Mouse (Mus musculus) MEL (cell line): Measurements from ENCODE around the gene She. TPM values are rescaled to one million over a fixed set of nuclear protein-coding genes. Genes with fewer than 3 reads are reported as not detected.
A peak's percentile ranks its signal among the peaks of the same experiment; 100 is the strongest.

Experiments
- DNase-seq: peaks from one replicate; pipeline ENCODE4 v3.0.0; 2011; ENCODE audit warnings: low read depth, low spot score
- H3K27ac ChIP-seq: 2 replicates; pipeline ENCODE4 v1.5.1; 2012; ENCODE audit warnings: low read depth, mild to moderate bottlenecking, control low read depth, low read length, moderate library complexity; ENCODE audit not compliant: control insufficient read depth
- H3K27me3 ChIP-seq, 2 experiments: fragments of 150-350 bp in 1 of 2; sonication (generic) in 1 of 2; 2 replicates each; pipeline ENCODE4 v1.6.1; 2012; ENCODE audit warnings: low read length in 2 of 2, mild to moderate bottlenecking in 2 of 2, improper control_type of control experiment in 1 of 2, moderate library complexity in 1 of 2; ENCODE audit not compliant: insufficient read depth in 2 of 2, control insufficient read depth in 1 of 2
- H3K36me3 ChIP-seq, 2 experiments: 2 replicates each; pipeline ENCODE4 v1.6.1; 2012 to 2014; ENCODE audit warnings: low read length in 2 of 2, improper control_type of control experiment in 1 of 2, inconsistent platforms in 1 of 2, mild to moderate bottlenecking in 1 of 2; ENCODE audit not compliant: insufficient read depth in 2 of 2, control insufficient read depth in 1 of 2
- H3K4me1 ChIP-seq, 2 experiments: fragments of 150-350 bp in 1 of 2; sonication (generic) in 1 of 2; 2 replicates each; pipeline ENCODE4 v1.6.1; 2012; ENCODE audit warnings: low read length in 2 of 2, improper control_type of control experiment in 1 of 2, mild to moderate bottlenecking in 1 of 2; ENCODE audit not compliant: insufficient read depth in 2 of 2, control insufficient read depth in 1 of 2
- H3K4me3 ChIP-seq, 2 experiments: fragments of 150-350 bp in 1 of 2; sonication (generic) in 1 of 2; 2 replicates each; pipeline ENCODE4 v1.5.1; 2012; ENCODE audit warnings: low read depth in 2 of 2, low read length in 2 of 2, mild to moderate bottlenecking in 2 of 2, moderate library complexity in 2 of 2, control low read depth in 1 of 2, improper control_type of control experiment in 1 of 2; ENCODE audit not compliant: control insufficient read depth in 1 of 2, insufficient read depth in 1 of 2
- H3K79me2 ChIP-seq: 2 replicates; pipeline ENCODE4 v1.6.1; 2012; ENCODE audit warnings: mild to moderate bottlenecking, low read length, moderate library complexity; ENCODE audit not compliant: control insufficient read depth, poor library complexity, insufficient read depth
- H3K9ac ChIP-seq: 2 replicates; pipeline ENCODE4 v1.6.1; 2012; ENCODE audit warnings: low read depth, mild to moderate bottlenecking, control low read depth, low read length, moderate library complexity; ENCODE audit not compliant: control insufficient read depth, poor library complexity, severe bottlenecking
- H3K9me3 ChIP-seq: fragments of 150-350 bp; sonication (generic); replicated peaks from 2 replicates; pipeline ENCODE4 v1.6.1; 2012; ENCODE audit warnings: mild to moderate bottlenecking, low read length, improper control_type of control experiment, moderate library complexity; ENCODE audit not compliant: insufficient read depth
- BHLHE40 ChIP-seq: IDR thresholded peaks from 2 replicates; pipeline ENCODE4 v1.6.1; 2012; ENCODE audit warnings: low read depth, mild to moderate bottlenecking, inconsistent platforms, low read length, improper control_type of control experiment, borderline replicate concordance
- CHD1 ChIP-seq: IDR thresholded peaks from 2 replicates; pipeline ENCODE4 v1.6.1; 2012; ENCODE audit warnings: low read depth, mild to moderate bottlenecking, inconsistent platforms, low read length, improper control_type of control experiment
- CHD2 ChIP-seq: IDR thresholded peaks from 2 replicates; pipeline ENCODE4 v1.6.1; 2011; ENCODE audit warnings: low read length, improper control_type of control experiment
- CTCF ChIP-seq, 3 experiments: IDR thresholded peaks in 2 of 3; conservative IDR thresholded peaks in 1 of 3; 2 replicates each; pipeline ENCODE4 v1.5.1; 2011 to 2012; ENCODE audit warnings: low read length in 3 of 3, low read depth in 2 of 3, mild to moderate bottlenecking in 2 of 3, improper control_type of control experiment in 1 of 3, inconsistent platforms in 1 of 3, mixed read lengths in 1 of 3, moderate library complexity in 1 of 3; ENCODE audit not compliant: control insufficient read depth in 1 of 3, insufficient read depth in 1 of 3, poor library complexity in 1 of 3, severe bottlenecking in 1 of 3
- E2F4 ChIP-seq: IDR thresholded peaks from 2 replicates; pipeline ENCODE4 v1.6.1; 2011; ENCODE audit warnings: low read depth, low read length, improper control_type of control experiment, borderline replicate concordance
- ELF1 ChIP-seq: IDR thresholded peaks from 2 replicates; pipeline ENCODE4 v1.6.1; 2014; ENCODE audit warnings: low read depth, mild to moderate bottlenecking, inconsistent platforms, low read length, improper control_type of control experiment, moderate library complexity
- ETS1 ChIP-seq: IDR thresholded peaks from 2 replicates; pipeline ENCODE4 v1.6.1; 2012; ENCODE audit warnings: low read depth, mild to moderate bottlenecking, inconsistent platforms, low read length, improper control_type of control experiment, moderate library complexity
- GATA1 ChIP-seq: IDR thresholded peaks from 2 replicates; pipeline ENCODE4 v1.6.1; 2011; ENCODE audit warnings: low read depth, low read length, improper control_type of control experiment
- KAT2A ChIP-seq: conservative IDR thresholded peaks from 2 replicates; pipeline ENCODE4 v1.6.1; 2012; ENCODE audit warnings: low read depth, low read length, improper control_type of control experiment, inconsistent platforms
- MAFK ChIP-seq: IDR thresholded peaks from 2 replicates; pipeline ENCODE4 v1.6.1; 2011; ENCODE audit warnings: low read depth, mild to moderate bottlenecking, low read length, improper control_type of control experiment, borderline replicate concordance
- MAX ChIP-seq: IDR thresholded peaks from 2 replicates; pipeline ENCODE4 v1.6.1; 2011; ENCODE audit warnings: low read length, improper control_type of control experiment
- MAZ ChIP-seq: IDR thresholded peaks from 2 replicates; pipeline ENCODE4 v1.6.1; 2012; ENCODE audit warnings: low read depth, mild to moderate bottlenecking, inconsistent platforms, low read length, improper control_type of control experiment
- MEF2A ChIP-seq: IDR thresholded peaks from 2 replicates; pipeline ENCODE4 v1.6.1; 2014; ENCODE audit warnings: low read depth, mild to moderate bottlenecking, inconsistent platforms, low read length, improper control_type of control experiment; ENCODE audit not compliant: poor library complexity, insufficient replicate concordance, severe bottlenecking; ENCODE audit errors: extremely low read depth
- MXI1 ChIP-seq: IDR thresholded peaks from 2 replicates; pipeline ENCODE4 v1.6.1; 2011; ENCODE audit warnings: mild to moderate bottlenecking, low read depth, low read length, improper control_type of control experiment
- MYB ChIP-seq: IDR thresholded peaks from 2 replicates; pipeline ENCODE4 v1.6.1; 2011; ENCODE audit warnings: mild to moderate bottlenecking, low read depth, low read length, improper control_type of control experiment
- MYC ChIP-seq: IDR thresholded peaks from 2 replicates; pipeline ENCODE4 v1.6.1; 2011; ENCODE audit warnings: low read depth, mild to moderate bottlenecking, low read length, improper control_type of control experiment, moderate library complexity
- NELFE ChIP-seq: IDR thresholded peaks from 2 replicates; pipeline ENCODE4 v1.6.1; 2011; ENCODE audit warnings: low read depth, low read length, improper control_type of control experiment
- NRF1 ChIP-seq: IDR thresholded peaks from 2 replicates; pipeline ENCODE4 v1.6.1; 2014; ENCODE audit warnings: low read depth, mild to moderate bottlenecking, inconsistent platforms, low read length, improper control_type of control experiment, moderate library complexity; ENCODE audit not compliant: poor library complexity, insufficient read depth, severe bottlenecking
- POLR2AphosphoS2 ChIP-seq: IDR thresholded peaks from 2 replicates; pipeline ENCODE4 v1.6.1; 2011; ENCODE audit warnings: low read length, improper control_type of control experiment
- POLR2AphosphoS5 ChIP-seq: IDR thresholded peaks from 2 replicates; pipeline ENCODE4 v1.6.1; 2012; ENCODE audit warnings: low read depth, borderline replicate concordance, mild to moderate bottlenecking, inconsistent platforms, low read length, moderate library complexity, mixed read lengths
- RAD21 ChIP-seq: IDR thresholded peaks from 2 replicates; pipeline ENCODE4 v1.6.1; 2011; ENCODE audit warnings: mild to moderate bottlenecking, low read depth, low read length, improper control_type of control experiment
- RCOR1 ChIP-seq: IDR thresholded peaks from 2 replicates; pipeline ENCODE4 v1.6.1; 2012; ENCODE audit warnings: low read depth, mild to moderate bottlenecking, inconsistent platforms, low read length, improper control_type of control experiment
- SMC3 ChIP-seq: IDR thresholded peaks from 2 replicates; pipeline ENCODE4 v1.6.1; 2011; ENCODE audit warnings: low read depth, low read length, improper control_type of control experiment
- TAL1 ChIP-seq: IDR thresholded peaks from 2 replicates; pipeline ENCODE4 v1.6.1; 2012; ENCODE audit warnings: mild to moderate bottlenecking, inconsistent platforms, low read length, moderate library complexity, mixed read lengths
- TBP ChIP-seq: IDR thresholded peaks from 2 replicates; pipeline ENCODE4 v1.8.0; 2011; ENCODE audit warnings: low read depth, low read length, improper control_type of control experiment
- UBTF ChIP-seq: IDR thresholded peaks from 2 replicates; pipeline ENCODE4 v1.6.1; 2012; ENCODE audit warnings: low read depth, mild to moderate bottlenecking, inconsistent platforms, low read length, improper control_type of control experiment, moderate library complexity, borderline replicate concordance; ENCODE audit not compliant: insufficient read depth
- USF1 ChIP-seq: IDR thresholded peaks from 2 replicates; pipeline ENCODE4 v1.6.1; 2014; ENCODE audit warnings: low read depth, mild to moderate bottlenecking, inconsistent platforms, low read length, improper control_type of control experiment, moderate library complexity
- ZKSCAN1 ChIP-seq: IDR thresholded peaks from 2 replicates; pipeline ENCODE4 v1.6.1; 2012; ENCODE audit warnings: low read depth, mild to moderate bottlenecking, inconsistent platforms, low read length, improper control_type of control experiment, moderate library complexity
- ZMIZ1 ChIP-seq: IDR thresholded peaks from 2 replicates; pipeline ENCODE4 v1.6.1; 2012; ENCODE audit warnings: low read depth, mild to moderate bottlenecking, inconsistent platforms, low read length, improper control_type of control experiment, moderate library complexity
- ZNF384 ChIP-seq: IDR thresholded peaks from 2 replicates; pipeline ENCODE4 v1.6.1; 2012; ENCODE audit warnings: low read depth, mild to moderate bottlenecking, inconsistent platforms, low read length, improper control_type of control experiment
- polyA plus RNA-seq, 2 experiments: library from polyadenylated mRNA; stranded (reverse) in 1 of 2; unstranded in 1 of 2; fragments of >175 nt in 1 of 2; fragments of >200 nt in 1 of 2; gene quantifications; 2 replicates each; pipeline versions ENCODE4 v1.2.1 to v1.2.4; 2012; ENCODE audit warnings: low replicate concordance in 2 of 2, low read depth in 1 of 2; ENCODE audit not compliant: insufficient read length in 2 of 2, insufficient read depth in 1 of 2, missing spikeins in 1 of 2
- total RNA-seq: library from RNA; depleted of rRNA; stranded (reverse); fragments of 300-350 nt; gene quantifications from 2 replicates; pipeline ENCODE4 v1.2.3, GENCODE M21; 2012

Gene She
- total and polyA plus RNA-seq, 3 experiments: 3.3 to 3.5 TPM; not detected in 1

DNA sequence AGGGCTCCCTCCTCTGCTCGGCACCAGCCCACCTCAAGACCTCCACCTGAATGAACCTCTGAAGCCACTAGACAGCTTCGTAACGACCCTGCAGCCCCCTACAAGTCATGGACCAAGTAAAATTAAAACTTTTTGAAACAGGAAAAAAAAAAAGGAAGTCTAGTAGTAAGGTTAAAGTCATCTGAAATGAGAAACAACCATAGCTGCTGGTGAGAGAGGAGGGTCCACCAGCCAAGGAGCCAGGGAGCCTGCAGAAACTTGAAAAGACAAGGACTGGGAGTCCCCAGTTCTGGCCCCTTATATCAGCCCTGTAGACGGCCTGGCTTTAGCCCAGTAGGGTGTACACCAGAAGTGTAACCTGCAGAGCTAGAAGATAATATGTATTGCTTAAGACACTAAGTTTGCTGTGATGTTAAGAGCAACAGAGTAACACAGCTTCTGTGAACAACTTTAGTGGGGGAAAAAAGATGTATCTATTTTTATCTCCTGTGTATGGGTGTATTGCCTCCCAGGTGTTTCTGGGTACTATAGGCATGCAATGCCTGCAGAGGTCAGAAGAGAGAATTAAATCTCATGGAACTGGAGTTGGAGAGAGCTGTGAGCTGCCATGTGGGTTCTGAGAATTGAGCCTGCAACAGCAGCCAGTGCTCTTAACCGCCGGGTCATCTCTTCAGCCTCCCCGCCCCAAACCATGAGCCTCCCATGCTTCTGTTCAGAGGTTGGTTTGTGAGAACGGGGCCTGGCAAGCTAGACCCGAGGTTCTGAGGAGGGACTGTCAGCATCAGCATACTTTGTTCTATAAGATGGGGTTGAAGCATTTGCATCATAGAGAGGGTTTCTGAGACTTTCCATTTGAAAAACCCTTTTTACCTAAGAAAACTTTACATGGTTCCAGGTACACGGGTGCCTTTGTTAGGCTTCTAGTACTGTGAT lies 9.4 kb upstream of the She start (continued):
- peak; percentile 87 for TF ChIP-seq TBP
- TF ChIP-seq NELFE: peak; percentile 41; the same call in 1 of the 2 replicates
- peak; percentile 78; the same call in 1 of the 2 replicates for TF ChIP-seq ZNF384
- TF ChIP-seq POLR2AphosphoS5: no peak
- no peak for TF ChIP-seq MYB
- TF ChIP-seq TAL1: no peak
- 0 out of 2 replicates have a peak, but pooled peaks have one; percentile 6 for TF ChIP-seq RCOR1
- TF ChIP-seq POLR2AphosphoS2: no peak
- peak in 1 of 3 experiments; percentile 3; a peak in 1 of 6 replicates for TF ChIP-seq CTCF (IDR thresholded peaks at IDR 0.05 in 2 of 3, conservative IDR thresholded peaks at IDR 0.05 in 1 of 3; ENCODE audit: control insufficient read depth in 1 of 3, insufficient read depth in 1 of 3, low read depth in 2 of 3, low read length in 3 of 3, poor library complexity in 1 of 3, severe bottlenecking in 1 of 3)
- TF ChIP-seq ZMIZ1: no peak
- peak; percentile 55 for TF ChIP-seq MXI1
- TF ChIP-seq UBTF: peak; percentile 86; the same call in 1 of the 2 replicates
- TF ChIP-seq ETS1: 0 out of 2 replicates have a peak, but pooled peaks have one; percentile 29

DNA sequence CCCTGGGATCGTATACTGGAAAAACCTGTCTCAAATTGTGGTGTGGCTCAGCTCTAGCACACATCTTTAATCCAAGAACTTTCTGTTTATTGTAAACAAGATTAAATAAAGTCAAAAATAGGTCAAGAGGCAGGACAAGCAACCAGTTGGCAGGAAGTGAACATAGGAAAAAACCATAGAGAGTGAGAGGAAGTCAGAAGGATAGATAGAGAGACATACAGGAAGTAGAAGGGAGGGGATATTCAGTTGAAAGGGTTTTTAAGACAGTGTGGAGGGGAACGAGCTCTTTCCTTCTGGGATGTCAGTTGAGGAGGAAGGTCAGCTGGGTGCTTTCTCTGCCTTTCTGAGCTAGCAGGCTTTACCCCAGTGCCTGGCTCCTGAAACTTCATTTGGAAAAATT lies 7.6 kb upstream of the She start:
- H3K4me3 ChIP-seq: peak overlapping the region; percentile 24 to 28; a peak in 3 of 4 replicates
- peak overlapping the region; percentile 56 for H3K27ac ChIP-seq
- peak overlapping the region; percentile 50 for H3K9ac ChIP-seq
- peaks cover 0 to 38% of the 10 kb centered on the region in 2 experiments; a peak in 2 of 4 replicates for H3K36me3 ChIP-seq
- no peaks in the 10 kb centered on the region for H3K27me3 ChIP-seq
- H3K79me2 ChIP-seq: peaks cover 1% of the 10 kb centered on the region; the same call in 1 of the 2 replicates
- DNase-seq: peak; percentile 74
- H3K4me1 ChIP-seq: peaks cover 22 to 43% of the 10 kb centered on the region in 2 experiments
- H3K9me3 ChIP-seq: no peaks in the 10 kb centered on the region
- TF ChIP-seq MAX (peak; percentile 28; the same call in 1 of the 2 replicates), SMC3 (no peak), CHD2 (no peak), ZMIZ1 (no peak), RCOR1 (no peak), MYB (no peak), MEF2A (no peak), GATA1 (peak; percentile 18; the same call in 1 of the 2 replicates), MAFK (no peak), RAD21 (no peak), CTCF (IDR thresholded peaks at IDR 0.05 in 2 of 3, conservative IDR thresholded peaks at IDR 0.05 in 1 of 3; ENCODE audit: control insufficient read depth in 1 of 3, insufficient read depth in 1 of 3, low read depth in 2 of 3, low read length in 3 of 3, poor library complexity in 1 of 3, severe bottlenecking in 1 of 3) (no peak), USF1 (0 out of 2 replicates have a peak, but pooled peaks have one; percentile 19), TAL1 (no peak), ETS1 (no peak), NELFE (peak; percentile 89), ELF1 (peak; percentile 80), CHD1 (no peak), E2F4 (no peak), NRF1 (no peak), MAZ (no peak), BHLHE40 (no peak), MYC (peak; percentile 39; the same call in 1 of the 2 replicates), ZNF384 (no peak), KAT2A (no peak), MXI1 (peak; percentile 58), ZKSCAN1 (no peak)
